Mouse (Mus musculus): ENCODE measurements around the gene Srd5a2.

The Srd5a2 gene

DNA sequence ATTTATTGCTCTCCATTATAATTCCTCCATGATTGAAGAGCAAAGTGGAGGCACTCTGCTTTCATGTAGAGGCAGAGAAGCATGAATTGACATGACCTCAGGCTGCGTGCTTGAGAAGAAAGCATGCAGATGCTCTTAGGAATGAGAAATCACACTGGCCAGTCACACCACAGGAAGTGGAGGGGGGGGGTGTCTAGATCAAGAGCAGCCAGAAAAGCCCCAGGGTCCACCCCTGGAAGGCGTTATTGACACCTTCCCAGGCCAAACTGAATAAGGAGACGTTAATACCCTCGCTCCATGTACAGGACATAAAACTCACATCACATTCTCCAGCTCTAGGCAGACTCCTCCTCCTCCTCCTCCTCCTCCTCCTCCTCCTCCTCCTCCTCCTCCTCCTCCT, 63.2 kb downstream of the Srd5a2 start:
- no peak for DNase-seq

DNA sequence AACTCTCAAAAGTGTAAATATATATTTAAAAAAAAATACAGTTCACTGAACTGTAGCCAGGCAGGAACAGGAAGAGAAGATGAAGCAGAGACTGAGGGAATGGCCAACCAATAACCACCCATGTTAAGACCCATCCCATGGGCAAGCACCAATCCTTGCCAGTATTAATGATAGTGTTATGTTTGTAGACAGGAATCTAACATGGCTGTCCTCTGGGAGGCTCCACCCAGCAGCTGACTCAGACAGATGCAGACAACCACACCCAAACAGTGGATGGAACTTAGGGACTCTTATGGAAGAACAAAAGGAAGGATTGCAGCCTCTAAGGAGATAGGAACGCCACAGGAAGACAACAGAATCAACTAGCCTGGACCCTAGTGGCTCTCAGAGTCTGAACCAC, 64.8 kb downstream of the Srd5a2 start:
- no peak for DNase-seq

DNA sequence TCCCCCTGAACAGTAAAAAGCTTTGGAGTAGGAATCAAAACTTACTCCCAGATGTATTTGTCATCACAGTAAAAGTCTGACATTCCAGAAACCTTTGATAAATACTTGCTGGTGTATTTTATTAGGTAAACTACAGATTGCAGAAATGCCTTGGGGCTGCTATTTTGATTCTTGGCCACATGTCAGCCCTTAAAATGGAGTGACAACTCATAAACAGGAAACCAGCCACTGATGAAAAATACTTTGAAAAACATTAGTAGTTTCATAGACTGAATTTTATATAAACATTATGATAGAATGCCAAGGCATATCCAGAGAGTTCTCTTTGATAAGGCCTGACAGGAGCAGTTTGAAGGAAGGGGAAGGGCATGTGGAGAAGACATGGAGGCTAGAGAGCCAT, 71.7 kb downstream of the Srd5a2 start:
- no peak for DNase-seq

DNA sequence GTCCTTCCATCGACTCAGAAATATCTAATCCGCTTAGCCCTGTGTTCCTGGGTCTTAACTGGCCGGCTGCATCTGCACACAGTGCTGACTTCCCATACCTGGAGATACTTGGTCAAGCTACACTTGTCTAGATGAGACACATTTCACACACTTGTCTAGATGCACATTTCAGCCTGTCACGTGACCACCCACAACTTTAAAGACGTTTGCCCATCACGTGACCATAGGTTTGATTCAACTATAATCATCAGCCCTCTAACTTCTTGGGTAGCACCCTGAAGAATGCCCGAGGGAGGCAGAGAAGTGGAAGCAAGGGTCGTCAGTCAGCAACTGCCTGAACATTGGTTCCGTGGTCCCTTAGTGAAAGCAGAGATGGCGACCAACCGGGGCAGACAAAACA, 75.1 kb downstream of the Srd5a2 start:
- no peak for DNase-seq

DNA sequence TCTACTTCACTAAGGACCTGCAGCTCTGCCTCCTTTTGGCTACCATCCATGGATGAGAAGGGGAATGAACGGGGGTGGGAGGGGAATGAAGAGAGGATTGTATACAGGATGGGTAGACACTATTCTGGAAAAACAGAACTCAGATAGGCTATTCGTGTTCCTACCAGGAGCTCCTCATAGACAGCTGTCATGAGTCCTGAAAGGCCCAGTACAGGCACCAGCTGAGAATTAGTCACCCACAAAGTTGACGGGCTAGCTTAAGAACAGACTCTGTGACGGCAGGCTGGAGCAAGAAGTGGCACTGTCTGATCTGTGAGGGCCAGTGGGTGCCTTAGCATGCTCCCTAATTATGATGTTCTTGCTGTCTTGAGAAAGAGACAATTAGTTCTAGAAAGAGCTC, 76.4 kb downstream of the Srd5a2 start:
- DNase-seq: no peak

DNA sequence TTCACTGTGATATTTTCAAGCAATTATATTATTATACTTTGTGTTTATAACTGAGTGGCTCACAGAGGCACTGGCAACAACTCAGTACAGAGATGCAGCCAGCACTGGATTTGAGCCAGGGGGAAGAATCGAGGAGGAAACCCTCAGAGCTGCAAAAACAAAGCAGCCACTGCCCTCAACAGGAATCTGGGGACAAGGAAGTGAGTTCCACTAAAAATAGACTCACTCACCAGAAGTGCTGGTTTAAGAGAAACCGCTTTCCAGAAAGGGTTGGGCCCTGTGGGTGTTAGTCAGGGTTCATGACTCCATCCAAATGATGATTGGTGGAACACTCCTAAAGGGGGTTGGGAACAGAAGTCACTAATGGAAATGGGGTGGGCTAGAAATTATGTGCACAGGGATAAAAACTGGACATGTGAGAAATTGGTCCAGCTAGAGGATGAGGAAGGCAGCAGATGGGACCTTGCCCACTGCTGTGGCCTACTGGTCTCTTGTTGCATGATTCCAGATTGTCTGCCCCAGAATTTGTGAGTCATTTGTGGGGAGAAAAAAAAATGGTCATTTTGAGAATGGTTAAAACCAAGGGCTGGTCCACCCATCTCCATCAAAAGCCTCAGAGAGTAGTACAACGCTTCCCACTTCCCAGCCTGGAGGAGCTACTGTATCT, 77.2 kb downstream of the Srd5a2 start:
- DNase-seq: no peak

Measured in thymus, postnatal 36 days (tissue).